Mouse (Mus musculus) kidney, adult 18-20 months (tissue): ENCODE results near the gene Cyp2d10.

Experiments
- DNase-seq: peaks from one replicate; pipeline ENCODE4 v3.0.0; 2021

The Cyp2d10 gene

DNA sequence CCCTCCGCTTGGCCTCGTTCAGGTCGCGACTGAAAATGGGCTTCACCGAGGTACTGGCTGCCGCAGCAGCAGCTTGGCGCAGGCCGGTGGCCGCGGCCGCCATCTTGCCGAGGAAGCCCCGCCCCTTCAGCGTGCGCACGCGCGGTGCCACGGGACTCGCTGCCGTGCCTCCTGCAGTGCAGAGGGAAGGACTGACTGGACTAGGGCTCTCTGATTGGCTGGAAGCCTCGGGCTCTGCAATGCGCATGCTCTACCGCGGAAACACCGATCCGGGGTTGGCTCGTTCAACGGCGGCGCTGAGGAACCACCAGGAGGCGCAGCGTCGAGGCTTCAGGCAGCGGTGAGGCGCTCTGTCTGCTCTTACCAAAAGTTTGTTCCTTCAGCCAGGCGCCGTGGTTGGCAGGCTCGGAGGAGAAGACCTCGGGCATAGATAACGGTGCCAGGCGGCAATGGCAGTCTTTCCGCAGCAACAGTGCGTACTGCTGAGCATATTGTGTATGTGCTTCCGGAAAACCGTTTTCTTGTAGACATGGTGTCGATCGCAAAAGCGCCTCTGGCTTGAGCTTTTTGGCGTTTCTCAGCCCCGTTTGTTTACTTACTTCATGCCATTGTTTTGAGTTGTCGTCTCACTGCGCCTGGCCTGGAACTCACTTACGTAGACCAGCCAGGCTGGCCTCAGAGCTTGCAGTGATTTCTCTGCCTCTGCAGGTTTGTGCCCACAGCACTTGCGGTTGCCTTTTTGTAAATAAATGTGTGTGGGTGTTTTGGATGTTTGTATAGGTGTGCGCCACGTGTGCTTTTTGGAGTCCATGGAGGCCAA is 52.7 kb downstream of the Cyp2d10 start, which contains the start of gene Ndufa6:
Gene Ndufa6 (minus strand): TSS at position 197 of the 820 bp plus-strand sequence.
- DNase-seq: peak; percentile 94

DNA sequence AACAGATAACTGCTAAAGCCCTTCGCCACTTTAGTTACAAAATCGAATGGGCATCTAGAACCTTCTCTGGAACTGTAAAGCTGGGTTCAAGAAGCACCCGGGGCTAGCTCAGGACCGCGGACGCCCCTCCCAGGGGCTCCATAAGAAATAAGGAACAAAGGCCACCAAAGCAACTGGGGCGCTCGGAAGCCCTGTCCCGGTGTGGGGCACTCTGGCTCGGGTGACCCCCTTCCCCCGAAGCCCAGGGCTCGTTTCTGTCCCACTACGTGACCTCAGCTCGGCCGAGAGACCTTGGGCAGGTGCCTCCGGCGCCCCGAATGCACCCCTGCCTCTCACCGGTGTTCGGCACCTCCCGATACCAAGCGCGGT is 53.3 kb downstream of the Cyp2d10 start:
- no peak for DNase-seq

DNA sequence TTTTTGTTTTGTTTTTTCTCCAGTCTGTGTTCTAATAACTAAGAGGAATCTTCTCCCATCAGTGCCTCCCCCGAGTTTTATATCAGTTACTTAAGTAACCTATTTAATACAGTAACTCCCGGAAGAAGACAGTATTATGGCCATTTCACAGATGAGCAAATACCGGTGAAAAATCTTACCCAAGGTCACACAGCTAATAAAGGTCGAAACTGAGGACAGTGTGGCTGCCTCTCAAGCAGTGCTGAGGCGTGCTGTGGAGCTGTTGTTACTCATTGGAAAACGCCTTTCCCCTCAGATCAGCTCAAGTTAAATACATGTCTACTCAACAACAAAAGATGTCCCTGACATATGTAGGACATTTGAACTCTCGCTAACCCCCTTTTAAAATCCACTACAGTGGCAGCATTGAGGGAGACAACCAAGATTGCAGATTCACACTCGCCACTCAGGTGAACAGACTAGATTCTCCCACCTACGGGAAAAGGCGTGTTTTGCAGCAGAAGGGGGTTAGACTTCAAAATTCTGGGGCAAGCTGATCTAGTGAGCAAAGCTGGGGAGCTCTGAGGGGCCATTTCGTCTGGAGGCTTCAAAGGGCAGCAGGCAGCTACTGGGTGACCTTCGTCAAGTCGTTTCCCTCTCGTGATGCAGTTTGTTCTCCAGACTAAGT is 53.8 kb downstream of the Cyp2d10 start:
- DNase-seq: peak; percentile 45
